Mouse (Mus musculus) heart, adult 2 months (tissue): ENCODE results near the gene Zfp503.

Experiments
- CTCF ChIP-seq: fragments of 200-600 bp; IDR thresholded peaks from 2 replicates; pipeline ENCODE4 v1.8.1; 2022; ENCODE audit warnings: antibody characterized with exemption, mild to moderate bottlenecking, moderate library complexity
- EP300 ChIP-seq: fragments of 200-500 bp; IDR thresholded peaks from 2 replicates; pipeline ENCODE4 v1.6.1; 2011; ENCODE audit warnings: low read depth, low read length, control low read depth; ENCODE audit not compliant: insufficient read depth
- POLR2A ChIP-seq: fragments of 200-500 bp; IDR thresholded peaks from 2 replicates; pipeline ENCODE4 v1.6.1; 2011; ENCODE audit warnings: mild to moderate bottlenecking, low read depth, low read length, control low read depth; ENCODE audit not compliant: insufficient read depth

GRCm38 (mm10) chr14:21952541-21952940 lies 36.9 kb downstream of the Zfp503 start:
- TF ChIP-seq CTCF (no peak), POLR2A (no peak), EP300 (no peak)
